Mouse (Mus musculus) hindlimb bud, embryonic 11.5 days (tissue): Measurements from ENCODE around the gene Morn5.
A peak's percentile ranks its signal among the peaks of the same experiment; 100 is the strongest.

Experiments used
- DNase-seq: peaks from one replicate; pipeline ENCODE4 v3.0.0-alpha.2; 2012; ENCODE audit warnings: low read depth, low spot score; ENCODE audit errors: extremely low spot score

Gene Morn5

DNA sequence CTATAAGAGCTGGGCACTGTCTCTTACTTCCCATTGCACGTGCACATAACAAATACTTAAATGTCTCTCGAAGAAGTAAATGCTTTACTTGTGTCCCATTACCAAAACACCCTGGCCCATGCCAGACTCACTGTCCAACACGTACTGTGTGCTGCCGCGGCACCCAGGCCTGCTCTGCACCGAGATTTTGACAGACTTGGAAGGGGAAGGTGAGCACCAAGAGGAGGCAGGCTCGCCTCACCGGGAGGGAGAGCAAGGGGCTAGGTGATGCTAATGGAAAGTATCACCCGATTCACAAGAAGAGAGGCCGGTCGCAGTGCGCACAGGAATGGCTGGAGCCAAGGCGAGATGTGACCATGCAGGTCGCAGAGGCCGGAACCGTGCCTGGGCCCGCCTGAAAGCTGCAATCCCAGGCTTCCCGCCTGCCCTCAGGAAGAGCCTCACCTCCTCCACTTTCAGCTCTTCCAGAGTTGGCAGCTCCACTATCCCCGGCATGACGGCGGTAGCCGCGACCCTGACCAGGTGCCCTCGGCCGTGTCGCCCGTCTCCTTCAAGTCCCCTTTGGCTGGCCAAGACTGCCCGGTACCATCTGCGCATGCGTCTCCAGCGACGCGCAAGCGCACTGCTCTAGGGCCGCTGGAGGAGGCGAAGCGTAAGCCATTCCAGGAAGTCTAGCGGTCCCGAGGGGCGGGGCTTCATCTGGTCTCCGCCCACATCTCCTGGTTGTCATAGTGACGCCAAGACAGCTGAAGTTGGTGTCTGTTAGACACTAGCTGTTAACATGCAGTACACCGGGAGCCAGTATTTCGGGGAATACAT is at the start of gene Morn5, which contains the start of gene Ndufa8:
Gene Morn5 (plus strand): TSS at position 711 of the 819 bp plus-strand sequence.
Gene Ndufa8 (minus strand): TSS at position 659 of the 819 bp plus-strand sequence.
- DNase-seq = peak; percentile 98

DNA sequence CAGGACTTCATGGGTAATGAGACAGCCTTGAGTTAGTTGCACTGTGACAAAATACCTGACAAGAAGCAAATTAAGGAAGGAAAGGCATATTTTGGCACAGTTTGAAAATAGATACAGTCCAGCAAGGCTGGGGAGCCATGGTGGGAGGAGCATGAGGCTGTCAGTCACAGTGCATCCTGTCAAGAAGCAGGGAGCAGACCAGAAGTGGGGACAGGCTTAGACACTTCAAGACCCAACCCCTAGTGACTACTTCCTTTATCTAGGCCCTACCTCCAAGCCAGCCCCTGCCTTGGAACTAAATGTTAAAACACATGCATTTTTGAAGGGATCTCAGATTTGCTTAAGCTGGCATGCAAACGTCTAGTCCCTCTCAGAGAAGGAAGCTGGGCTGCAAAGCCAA is 48.9 kb upstream of the Morn5 start:
- no peak for DNase-seq

GRCm38 (mm10) chr2:36002188-36002587 is 47.1 kb upstream of the Morn5 start:
- no peak for DNase-seq

DNA sequence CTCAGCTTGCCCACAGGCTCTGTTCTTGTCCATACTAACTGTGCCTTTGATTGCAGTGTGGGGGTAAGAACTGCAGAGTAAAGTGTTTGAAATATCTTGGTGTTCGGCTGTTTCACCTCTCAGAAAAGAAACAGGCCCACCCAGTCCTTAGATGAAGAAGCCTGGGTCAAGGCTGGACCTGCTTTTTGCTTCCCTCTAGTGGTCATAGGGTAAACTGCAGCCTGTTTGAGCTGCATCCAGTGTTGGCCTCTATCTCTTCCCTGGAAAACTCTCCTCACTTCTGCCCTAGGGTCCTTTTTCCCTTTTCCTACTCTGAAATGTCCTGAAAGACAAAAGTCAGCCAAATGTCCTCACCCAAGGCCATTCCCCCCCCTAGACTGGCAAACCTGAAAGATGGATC is 41.2 kb upstream of the Morn5 start:
- peak; percentile 54 for DNase-seq

DNA sequence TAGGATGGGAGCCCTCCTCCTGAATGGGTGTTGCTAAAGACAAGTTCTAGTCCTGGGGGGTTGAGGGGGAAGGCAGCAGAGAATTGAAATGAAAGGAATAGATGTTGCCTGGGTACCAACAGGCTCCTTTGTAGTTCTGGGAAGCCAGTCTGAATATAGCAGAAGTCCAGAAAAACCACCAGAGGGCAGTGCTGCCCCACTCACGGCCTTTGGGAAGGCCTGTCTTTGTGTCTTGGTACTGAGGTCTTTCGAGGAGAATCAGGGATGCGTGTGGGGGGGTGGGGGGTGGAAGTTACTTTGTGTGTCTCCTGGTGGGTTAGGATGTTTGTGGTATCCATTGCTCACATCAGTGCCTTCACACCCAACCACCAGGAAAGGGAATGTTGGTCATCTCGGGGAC is 39.9 kb upstream of the Morn5 start:
- peak; percentile 77 for DNase-seq

DNA sequence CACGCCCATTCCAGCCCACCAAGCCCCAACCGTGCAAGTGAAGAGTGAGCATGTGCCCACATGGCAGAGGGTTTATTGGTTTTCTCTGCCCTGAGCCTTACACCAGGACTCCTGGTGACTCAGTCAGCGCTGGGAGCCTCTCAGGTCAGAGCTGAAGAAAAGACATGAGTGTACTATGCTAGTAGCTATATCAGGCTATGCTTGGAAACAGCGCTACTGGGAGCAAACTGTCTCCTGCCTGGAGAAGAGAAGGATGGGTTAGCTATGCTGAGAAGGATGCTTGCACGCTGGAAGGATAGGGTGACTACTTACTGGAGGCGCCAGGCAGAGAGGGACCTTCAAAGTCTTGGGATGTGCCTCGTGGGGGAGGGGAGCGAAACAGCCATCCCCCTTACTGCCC is 38.7 kb upstream of the Morn5 start:
- no peak for DNase-seq

DNA sequence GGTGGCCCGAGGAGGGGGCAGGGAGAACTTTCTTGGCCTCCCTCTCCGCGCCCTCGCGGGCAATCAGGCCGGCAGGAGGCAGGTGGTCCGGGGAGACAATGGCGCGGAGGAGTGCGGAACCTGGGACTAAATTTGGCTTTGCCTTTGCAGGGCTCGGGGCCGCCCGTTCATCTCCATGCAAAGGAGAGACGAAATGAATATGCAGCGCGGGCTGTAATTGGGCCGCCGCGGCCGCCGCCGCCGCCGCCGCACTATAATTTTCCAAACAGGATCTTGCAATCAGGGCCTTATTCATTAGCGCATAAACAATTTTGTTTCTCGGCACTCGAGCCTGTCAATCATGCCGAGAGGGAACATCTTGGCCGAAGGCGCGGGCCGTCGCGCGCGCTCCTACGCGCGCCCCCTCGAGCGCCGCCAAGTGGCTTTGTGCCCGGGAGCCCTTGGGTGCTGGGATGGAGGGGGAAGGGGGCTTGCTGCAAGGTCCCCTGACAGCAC is 37.9 kb upstream of the Morn5 start:
- no peak for DNase-seq

DNA sequence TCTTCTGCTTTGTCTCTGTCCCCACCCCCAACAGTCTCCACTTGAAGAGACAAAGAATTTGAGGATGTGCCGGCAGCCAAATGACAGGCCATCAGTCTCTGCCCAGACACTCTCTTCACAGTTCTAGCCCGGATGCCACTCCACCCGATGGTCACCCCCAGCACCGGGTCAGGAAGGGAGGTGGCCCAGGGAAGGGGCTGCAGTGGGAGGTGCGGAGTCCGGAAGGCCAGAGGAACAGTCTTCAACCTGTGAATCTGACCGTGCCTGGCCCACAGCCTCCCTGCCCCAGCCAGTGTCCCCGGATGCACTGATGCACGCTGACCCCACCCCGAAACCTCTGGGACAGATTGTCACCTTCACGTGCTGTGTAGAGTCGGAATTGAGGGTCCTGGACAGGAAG is 36.2 kb upstream of the Morn5 start:
- DNase-seq = no peak

DNA sequence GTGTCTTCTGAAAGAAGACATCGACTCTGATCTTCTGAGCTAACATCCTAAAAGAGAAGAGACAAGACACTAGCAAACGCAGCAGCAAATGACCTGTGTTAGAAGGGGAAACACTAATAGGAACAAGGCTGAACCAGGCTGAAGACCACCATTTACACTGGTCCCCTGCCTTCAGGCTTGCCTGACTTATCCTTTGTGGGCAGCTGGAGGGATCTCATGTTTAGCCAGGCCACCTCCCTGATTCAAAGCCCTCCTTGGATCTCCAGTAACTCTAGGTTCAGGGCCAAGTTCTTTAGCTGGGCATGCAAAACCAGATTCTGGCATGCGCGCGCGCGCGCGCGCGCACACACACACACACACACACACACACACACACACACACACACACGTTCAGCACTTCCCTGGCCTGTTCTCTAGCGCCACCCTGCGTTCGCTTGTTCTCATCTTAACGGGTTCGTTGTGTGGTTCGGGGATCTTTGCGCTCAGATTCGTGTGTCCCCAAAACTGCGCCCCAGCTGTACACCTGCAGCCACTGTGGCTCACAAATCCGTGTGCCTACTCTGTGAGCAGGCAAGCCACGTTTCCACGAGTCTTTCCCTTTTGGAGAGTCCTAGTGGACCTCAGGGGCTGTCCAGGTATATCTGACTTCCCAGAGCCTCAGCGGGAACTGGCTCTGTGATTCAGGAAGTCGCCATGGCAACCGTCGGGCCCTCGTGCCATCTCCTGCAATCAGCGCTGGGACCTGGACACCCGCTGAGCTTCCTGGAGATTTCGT is 27.7 kb upstream of the Morn5 start:
- peak; percentile 58 for DNase-seq

DNA sequence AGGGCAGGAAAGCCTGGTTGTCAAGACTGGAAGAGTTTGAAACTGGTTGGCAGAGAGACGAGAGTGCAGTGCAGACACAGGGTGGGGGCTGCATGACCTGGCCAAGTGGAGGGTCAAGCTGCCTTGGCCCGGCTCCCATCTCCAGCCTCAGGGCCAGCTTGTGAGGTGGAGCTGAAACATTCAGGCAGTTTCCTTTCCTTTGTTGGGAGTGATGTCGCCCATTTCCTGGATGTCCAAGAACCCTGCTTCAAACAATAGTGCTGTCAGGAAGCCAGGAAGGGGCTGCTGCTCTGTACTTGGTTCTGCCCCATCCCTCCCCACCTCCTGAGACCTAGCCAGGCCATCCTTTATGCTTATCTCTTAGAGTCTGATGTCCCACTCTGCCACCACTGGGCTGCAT is 26.0 kb upstream of the Morn5 start:
- DNase-seq = no peak

DNA sequence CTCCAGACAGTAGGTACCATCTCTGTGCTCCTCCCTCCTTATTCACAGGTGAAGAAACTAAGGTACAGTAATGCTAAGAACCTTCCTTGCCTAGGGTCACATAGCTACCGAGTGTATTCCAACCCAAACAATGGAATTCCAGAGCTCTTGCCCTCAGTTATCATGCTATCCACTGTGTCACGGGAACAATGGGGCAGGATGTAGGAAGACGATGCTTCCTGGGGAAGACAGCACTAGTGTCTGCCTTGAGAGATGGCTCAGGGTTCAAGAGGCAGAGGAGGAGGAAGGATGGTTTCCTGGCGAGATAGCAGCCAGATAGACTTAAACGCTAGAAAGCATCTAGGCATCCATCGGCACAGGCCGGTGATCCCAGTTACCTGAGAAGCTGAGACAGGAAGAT is 16.4 kb upstream of the Morn5 start:
- DNase-seq = no peak

GRCm38 (mm10) chr2:36033966-36034365 is 15.3 kb upstream of the Morn5 start:
- no peak for DNase-seq

GRCm38 (mm10) chr2:36034898-36035297 is 14.4 kb upstream of the Morn5 start:
- DNase-seq = no peak

- DNase-seq = no peak
Observed at GRCm38 (mm10) chr2:36035413-36036081, 13.7 kb upstream of the Morn5 start.

DNA sequence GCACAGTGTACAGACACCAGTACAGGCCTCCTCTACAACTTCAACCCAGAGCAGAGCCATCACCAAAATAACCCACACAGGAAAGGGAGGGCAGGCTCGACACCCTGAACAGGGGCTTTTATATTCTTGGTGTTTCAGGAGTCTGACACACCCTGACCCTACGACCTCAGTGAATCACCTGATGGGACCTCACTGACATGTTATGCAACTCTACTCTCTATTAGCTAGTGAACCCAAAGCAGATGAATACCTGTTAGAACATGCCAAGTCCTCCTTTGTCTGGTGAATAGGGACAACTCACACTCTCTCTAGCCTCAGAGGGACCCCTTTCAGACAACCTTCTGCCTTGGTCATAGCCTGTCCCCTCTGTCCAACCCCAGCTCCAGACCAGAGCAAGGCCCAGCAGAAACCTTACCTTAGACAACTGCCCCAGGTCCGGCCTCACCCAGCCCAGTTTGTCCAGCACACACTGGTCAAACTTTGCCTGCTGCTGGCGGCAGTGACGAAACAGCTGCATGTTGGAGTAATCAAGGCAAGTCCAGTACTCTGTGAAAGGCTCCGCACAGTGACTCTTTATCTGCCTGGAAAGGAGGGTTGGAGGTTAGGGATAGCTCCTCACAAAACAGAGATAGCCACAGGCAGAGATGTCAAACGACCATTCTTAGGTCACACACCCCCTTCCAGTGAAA is 9.8 kb upstream of the Morn5 start:
- DNase-seq = no peak

- DNase-seq = no peak
Observed at GRCm38 (mm10) chr2:36040872-36041271, 8.4 kb upstream of the Morn5 start.

GRCm38 (mm10) chr2:36048164-36048563 is 1.1 kb upstream of the Morn5 start:
- DNase-seq = no peak

- DNase-seq = no peak
Observed at GRCm38 (mm10) chr2:36049567-36049954, 303 bp downstream of the Morn5 start.

DNA sequence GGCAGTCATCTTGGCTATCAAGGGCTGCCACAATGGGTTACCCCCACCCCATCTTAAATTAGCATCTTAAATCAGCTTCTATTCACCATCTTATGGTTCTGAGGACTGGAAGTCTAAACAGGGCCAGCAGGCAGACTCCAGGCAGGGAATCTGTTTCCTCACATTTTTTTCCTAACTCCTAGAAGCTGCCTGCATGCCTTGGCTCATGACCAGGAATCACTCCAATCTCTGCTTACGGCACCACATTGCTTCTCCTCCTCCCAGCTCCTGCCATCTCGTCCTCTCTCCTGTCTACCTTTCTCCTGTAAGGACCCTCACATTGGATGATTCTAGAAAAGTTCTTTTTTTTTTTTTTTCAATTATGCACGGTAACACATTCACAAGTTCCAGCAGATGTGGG is 4.0 kb downstream of the Morn5 start:
- DNase-seq = no peak

DNA sequence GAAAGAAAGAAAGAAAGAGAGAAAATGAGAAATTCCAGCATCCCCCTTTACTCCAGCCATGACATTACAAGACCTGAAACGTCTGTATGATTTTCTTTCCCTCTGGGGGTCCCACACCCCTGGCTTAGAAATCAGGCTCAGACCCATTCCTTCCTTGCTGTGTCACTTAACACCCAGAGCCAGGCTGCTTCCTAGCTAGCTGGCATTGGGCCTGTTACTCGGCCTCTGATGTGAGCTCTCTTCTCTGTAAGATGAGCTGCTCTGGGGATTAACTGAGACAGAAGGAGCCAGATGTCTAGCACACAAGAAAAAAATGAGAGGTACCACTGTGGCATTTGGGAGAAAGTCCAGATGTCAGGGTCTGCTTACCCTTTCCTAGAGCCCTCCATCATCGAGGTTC is 7.0 kb downstream of the Morn5 start:
- no peak for DNase-seq

DNA sequence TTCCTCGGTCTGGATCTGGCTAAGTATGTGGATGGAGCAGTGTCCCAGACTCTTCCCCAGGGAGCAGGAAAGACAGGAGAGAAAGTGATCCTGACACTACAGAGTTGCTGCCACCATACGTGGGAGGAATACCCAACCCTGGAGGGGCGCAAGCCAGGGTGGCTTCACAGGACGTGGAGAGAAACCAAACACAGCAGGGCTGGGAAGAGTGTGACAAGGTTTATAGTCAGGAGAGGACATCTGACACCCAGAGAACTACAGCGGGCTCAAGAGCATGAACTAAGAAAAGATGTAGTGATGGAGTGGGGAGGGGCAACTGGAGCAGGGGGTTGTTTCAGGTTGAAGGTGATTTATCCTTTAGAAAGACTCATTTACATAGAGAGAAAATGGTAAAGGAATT is 12.2 kb downstream of the Morn5 start:
- DNase-seq = no peak
